Mouse (Mus musculus) ES-Bruce4 (cell line): Measurements from ENCODE around the gene Ank2.

Experiments
- CTCF ChIP-seq: IDR thresholded peaks from one replicate; pipeline ENCODE4 v1.8.1; 2011; ENCODE audit warnings: low read depth, low read length
- POLR2A ChIP-seq: IDR thresholded peaks from one replicate; pipeline ENCODE4 v1.8.1; 2011; ENCODE audit warnings: low read length; ENCODE audit not compliant: insufficient read depth

GRCm38 (mm10) chr3:127458925-127459324, 40.2 kb downstream of the Ank2 start:
- TF ChIP-seq POLR2A: no peak
- TF ChIP-seq CTCF: no peak
